Mouse (Mus musculus) intestine, postnatal 0 days (tissue): ENCODE measurements around the gene Eif3l. TPM values are rescaled to one million over a fixed set of nuclear protein-coding genes. Genes with fewer than 3 reads are reported as not detected.

ENCODE experiments used
- ATAC-seq: fragments of 200-750 bp; cut with Nextera tagmentation; 2 replicates; pipeline ENCODE4 v1.8.0; 2017; ENCODE audit warnings: mild to moderate bottlenecking, moderate TSS enrichment, moderate library complexity
- H3K27ac ChIP-seq: fragments of 300-500 bp; sonication (generic); 2 replicates; pipeline ENCODE4 v1.5.1; 2014; ENCODE audit warnings: mild to moderate bottlenecking, low read depth, low read length, moderate library complexity
- H3K27me3 ChIP-seq: fragments of 300-500 bp; sonication (generic); replicated peaks from 2 replicates; pipeline ENCODE4 v1.6.1; 2014; ENCODE audit warnings: low read length, mixed read lengths; ENCODE audit not compliant: control insufficient read depth, insufficient read depth
- H3K36me3 ChIP-seq: fragments of 300-500 bp; sonication (generic); 2 replicates; pipeline ENCODE4 v1.6.1; 2014; ENCODE audit warnings: mild to moderate bottlenecking, moderate library complexity; ENCODE audit not compliant: control insufficient read depth, insufficient read depth
- H3K4me1 ChIP-seq: fragments of 300-500 bp; sonication (generic); replicated peaks from 2 replicates; pipeline ENCODE4 v1.6.1; 2014; ENCODE audit warnings: antibody characterized with exemption, low read length, mixed read lengths; ENCODE audit not compliant: control insufficient read depth, insufficient read depth
- H3K4me2 ChIP-seq: fragments of 300-500 bp; sonication (generic); replicated peaks from 2 replicates; pipeline ENCODE4 v1.6.1; 2014; ENCODE audit warnings: low read depth, mild to moderate bottlenecking, moderate library complexity
- H3K4me3 ChIP-seq: fragments of 300-500 bp; sonication (generic); 2 replicates; pipeline ENCODE4 v1.5.1; 2014; ENCODE audit warnings: low read depth, low read length
- H3K9ac ChIP-seq: fragments of 300-500 bp; sonication (generic); 2 replicates; pipeline ENCODE4 v1.6.1; 2014; ENCODE audit warnings: mild to moderate bottlenecking, low read depth, low read length
- H3K9me3 ChIP-seq: fragments of 300-500 bp; sonication (generic); 2 replicates; pipeline ENCODE4 v1.6.1; 2016; ENCODE audit warnings: mixed run types; ENCODE audit not compliant: control insufficient read depth
- CTCF ChIP-seq: sonication (generic); IDR thresholded peaks from 2 replicates; pipeline ENCODE4 v1.5.1; 2016; ENCODE audit warnings: low read depth, mild to moderate bottlenecking, control low read depth, antibody characterized with exemption, moderate library complexity
- WGBS: fragments of 180-500 bp; shearing (Covaris S2); extraction: QIAGEN DNeasy Blood & Tissue Kit; methylation state at CpG from one replicate; pipeline ENCODE4 v1.1.7; 2014; 5-methylcytosine and 5-hydroxymethylcytosine counted together
- polyA plus RNA-seq: library from polyadenylated mRNA; unstranded; fragments of >200 nt; fragmentation: Nextera tagmentation; extraction: Ambion mirVana; gene quantifications from 2 replicates; pipeline ENCODE4 v1.2.1, GENCODE M21; 2015

Eif3l gene
- polyA plus RNA-seq, 1 experiment from 2014 or later = 97.0 TPM

GRCm38 (mm10) chr15:79128208-79128607 lies 53.2 kb downstream of the Eif3l start:
- peaks cover 83% of the 10 kb centered on the region for H3K36me3 ChIP-seq
- no peak for ATAC-seq

GRCm38 (mm10) chr15:79129311-79129710 lies 54.3 kb downstream of the Eif3l start:
- Histone ChIP-seq H3K27me3 (no peaks in the 10 kb centered on the region), H3K4me1 (no peaks in the 10 kb centered on the region), H3K9me3 (no peaks in the 10 kb centered on the region), H3K36me3 (peaks cover 85% of the 10 kb centered on the region), H3K9ac (no peak overlapping the region), H3K4me3 (no peak overlapping the region), H3K4me2 (no peak overlapping the region), H3K27ac (no peak overlapping the region)
- ATAC-seq = no peak
- WGBS = 63% methylated on average over 7 of the region's 7 CpGs
- no peak for TF ChIP-seq CTCF

More at GRCm38 (mm10) chr15:79128208-79128607, 53.2 kb downstream of the Eif3l start:
- H3K4me3 ChIP-seq = no peak overlapping the region
- peak; percentile 64 for TF ChIP-seq CTCF
- no peaks in the 10 kb centered on the region for H3K27me3 ChIP-seq
- no peaks in the 10 kb centered on the region for H3K4me1 ChIP-seq
- H3K27ac ChIP-seq = no peak overlapping the region
- H3K9ac ChIP-seq = no peak overlapping the region
- no peaks in the 10 kb centered on the region for H3K9me3 ChIP-seq
- 95% methylated on average over 5 of the region's 5 CpGs for WGBS
- H3K4me2 ChIP-seq = no peak overlapping the region

GRCm38 (mm10) chr15:79130782-79131181 lies 55.8 kb downstream of the Eif3l start:
- WGBS = 84% methylated on average over 10 of the region's 10 CpGs
- Histone ChIP-seq H3K27ac (no peak overlapping the region), H3K4me1 (no peaks in the 10 kb centered on the region), H3K4me3 (no peak overlapping the region), H3K4me2 (no peak overlapping the region), H3K9me3 (no peaks in the 10 kb centered on the region), H3K27me3 (no peaks in the 10 kb centered on the region), H3K9ac (no peak overlapping the region), H3K36me3 (peaks cover 71% of the 10 kb centered on the region)
- no peak for TF ChIP-seq CTCF
- ATAC-seq = no peak

- Histone ChIP-seq H3K9ac (no peak overlapping the region), H3K27me3 (no peaks in the 10 kb centered on the region), H3K36me3 (peaks cover 66% of the 10 kb centered on the region), H3K4me1 (no peaks in the 10 kb centered on the region), H3K4me3 (no peak overlapping the region), H3K27ac (no peak overlapping the region), H3K9me3 (no peaks in the 10 kb centered on the region), H3K4me2 (no peak overlapping the region)
- no peak for ATAC-seq
- WGBS = 67% methylated on average over 7 of the region's 7 CpGs
- no peak for TF ChIP-seq CTCF
These were observed 56.5 kb downstream of the Eif3l start for GRCm38 (mm10) chr15:79131442-79131841.

GRCm38 (mm10) chr15:79133191-79133661 lies 58.2 kb downstream of the Eif3l start:
- Histone ChIP-seq H3K9ac (no peak overlapping the region), H3K9me3 (no peaks in the 10 kb centered on the region), H3K27ac (no peak overlapping the region), H3K27me3 (no peaks in the 10 kb centered on the region), H3K4me1 (no peaks in the 10 kb centered on the region), H3K4me2 (no peak overlapping the region), H3K36me3 (peaks cover 48% of the 10 kb centered on the region), H3K4me3 (no peak overlapping the region)
- TF ChIP-seq CTCF = no peak
- ATAC-seq = no peak
- WGBS = 77% methylated on average over 6 of the region's 6 CpGs

- H3K27me3 ChIP-seq = no peaks in the 10 kb centered on the region
- no peak for ATAC-seq
- WGBS = 85% methylated on average over 9 of the region's 9 CpGs
These were observed 59.7 kb downstream of the Eif3l start for GRCm38 (mm10) chr15:79134496-79135270.

More at GRCm38 (mm10) chr15:79134496-79135270, 59.7 kb downstream of the Eif3l start:
- Histone ChIP-seq H3K9ac (no peak overlapping the region), H3K4me2 (no peak overlapping the region), H3K27ac (no peak overlapping the region), H3K4me3 (no peak overlapping the region), H3K9me3 (no peaks in the 10 kb centered on the region), H3K4me1 (no peaks in the 10 kb centered on the region), H3K36me3 (peaks cover 40% of the 10 kb centered on the region)
- no peak for TF ChIP-seq CTCF
